Mouse (Mus musculus): ENCODE results near the gene Plin2. TPM values are rescaled to one million over a fixed set of nuclear protein-coding genes. Genes with fewer than 3 reads are reported as not detected.
A peak's percentile ranks its signal among the peaks of the same experiment; 100 is the strongest.
"Not testable (repeated sequence)": the region's sequence is repeated elsewhere in the genome, so short reads cannot be mapped to it uniquely, and the experiment has no call there.

Plin2 gene
- polyA plus RNA-seq, 2 experiments from 2014 or later: 29.0 to 29.7 TPM

GRCm38 (mm10) chr4:86683280-86683679 is 13.4 kb upstream of the Plin2 start:
- peak; percentile 53 for ATAC-seq

GRCm38 (mm10) chr4:86681846-86682245 is 12.0 kb upstream of the Plin2 start:
- ATAC-seq: no peak

GRCm38 (mm10) chr4:86681421-86681820 is 11.6 kb upstream of the Plin2 start:
- no peak for ATAC-seq

GRCm38 (mm10) chr4:86679686-86680085 is 9.8 kb upstream of the Plin2 start:
- no peak for ATAC-seq

- no peak for ATAC-seq
Observed at GRCm38 (mm10) chr4:86676756-86677155, 6.9 kb upstream of the Plin2 start.

- not testable (repeated sequence) for ATAC-seq
Observed at GRCm38 (mm10) chr4:86674739-86675138, 4.9 kb upstream of the Plin2 start.

GRCm38 (mm10) chr4:86674150-86674549 is 4.3 kb upstream of the Plin2 start:
- not testable (repeated sequence) for ATAC-seq

GRCm38 (mm10) chr4:86672450-86672849 is 2.6 kb upstream of the Plin2 start:
- ATAC-seq: no peak

GRCm38 (mm10) chr4:86671803-86672202 is 1.9 kb upstream of the Plin2 start:
- no peak for ATAC-seq

- no peak for ATAC-seq
Observed at GRCm38 (mm10) chr4:86670582-86671306, 884 bp upstream of the Plin2 start.

- ATAC-seq: peak; percentile 48
Observed at GRCm38 (mm10) chr4:86669241-86669753, 563 bp downstream of the Plin2 start.

GRCm38 (mm10) chr4:86668290-86669000 is 1.4 kb downstream of the Plin2 start:
- no peak for ATAC-seq

- ATAC-seq: no peak
Observed at GRCm38 (mm10) chr4:86665596-86665995, 4.3 kb downstream of the Plin2 start.

GRCm38 (mm10) chr4:86663919-86664318 is 5.9 kb downstream of the Plin2 start:
- ATAC-seq: no peak

GRCm38 (mm10) chr4:86657176-86657575 is 12.7 kb downstream of the Plin2 start:
- no peak for ATAC-seq

- not testable (repeated sequence) for ATAC-seq
Observed at GRCm38 (mm10) chr4:86656410-86656809, 13.4 kb downstream of the Plin2 start.

- peak; percentile 51 for ATAC-seq
Observed at GRCm38 (mm10) chr4:86651686-86652384, 18.0 kb downstream of the Plin2 start.

- ATAC-seq: not testable (repeated sequence)
Observed at GRCm38 (mm10) chr4:86648394-86648793, 21.5 kb downstream of the Plin2 start.

- not testable (repeated sequence) for ATAC-seq
Observed at GRCm38 (mm10) chr4:86637561-86637960, 32.3 kb downstream of the Plin2 start.

- ATAC-seq: not testable (repeated sequence)
Observed at GRCm38 (mm10) chr4:86634873-86635272, 35.0 kb downstream of the Plin2 start.

GRCm38 (mm10) chr4:86634312-86634711 is 35.5 kb downstream of the Plin2 start:
- not testable (repeated sequence) for ATAC-seq

GRCm38 (mm10) chr4:86632556-86632955 is 37.3 kb downstream of the Plin2 start:
- ATAC-seq: not testable (repeated sequence)

- no peak for ATAC-seq
Observed at GRCm38 (mm10) chr4:86631831-86632230, 38.0 kb downstream of the Plin2 start.

Data from CD4-positive, CD25-positive, alpha-beta regulatory T cell, adult 4 months (primary cell).